Mouse (Mus musculus) limb, embryonic 11.5 days (tissue): ENCODE results near the gene Kctd6. TPM values are rescaled to one million over a fixed set of nuclear protein-coding genes. Genes with fewer than 3 reads are reported as not detected.

Source experiments
- ATAC-seq: fragments of 200-750 bp; cut with Nextera tagmentation; 2 replicates; pipeline ENCODE4 v1.8.0; 2017; ENCODE audit warnings: low read depth; ENCODE audit not compliant: insufficient number of reproducible peaks, low FRiP score, low TSS enrichment
- DNase-seq: peaks from one replicate; pipeline ENCODE4 v3.0.0-alpha.2; 2015; ENCODE audit warnings: low spot score
- H3K27ac ChIP-seq: fragments of 300-500 bp; sonication (generic); replicated peaks from 2 replicates; pipeline ENCODE4 v1.5.1; 2014; ENCODE audit warnings: low read depth, mild to moderate bottlenecking, low read length
- H3K27me3 ChIP-seq: fragments of 300-500 bp; sonication (generic); 2 replicates; pipeline ENCODE4 v1.6.1; 2014; ENCODE audit warnings: mild to moderate bottlenecking, low read length, mixed read lengths; ENCODE audit not compliant: control insufficient read depth, insufficient read depth
- H3K36me3 ChIP-seq: fragments of 300-500 bp; sonication (generic); 2 replicates; pipeline ENCODE4 v1.6.1; 2014; ENCODE audit warnings: mild to moderate bottlenecking, low read length, moderate library complexity, mixed read lengths; ENCODE audit not compliant: control insufficient read depth, insufficient read depth
- H3K4me1 ChIP-seq: fragments of 300-500 bp; sonication (generic); 2 replicates; pipeline ENCODE4 v1.6.1; 2014; ENCODE audit warnings: low read length, mixed read lengths; ENCODE audit not compliant: control insufficient read depth, insufficient read depth
- H3K4me2 ChIP-seq: fragments of 300-500 bp; sonication (generic); 2 replicates; pipeline ENCODE4 v1.6.1; 2014; ENCODE audit warnings: low read depth, mild to moderate bottlenecking, moderate library complexity; ENCODE audit not compliant: severe bottlenecking
- H3K4me3 ChIP-seq: fragments of 300-500 bp; sonication (generic); 2 replicates; pipeline ENCODE4 v1.5.1; 2014; ENCODE audit warnings: low read depth, low read length
- H3K9ac ChIP-seq: fragments of 300-500 bp; sonication (generic); 2 replicates; pipeline ENCODE4 v1.6.1; 2014; ENCODE audit warnings: mild to moderate bottlenecking, low read length
- H3K9me3 ChIP-seq: fragments of 300-500 bp; sonication (generic); 2 replicates; pipeline ENCODE4 v1.6.1; 2016; ENCODE audit warnings: low read length; ENCODE audit not compliant: control insufficient read depth
- WGBS: fragments of 180-500 bp; shearing (Covaris S2); extraction: QIAGEN DNeasy Blood & Tissue Kit; methylation state at CpG from one replicate; pipeline ENCODE4 v1.1.7; 2014; 5-methylcytosine and 5-hydroxymethylcytosine counted together
- polyA plus RNA-seq: library from polyadenylated mRNA; unstranded; fragments of >200 nt; fragmentation: Nextera tagmentation; extraction: Ambion mirVana; gene quantifications from 2 replicates; pipeline ENCODE4 v1.2.1, GENCODE M21; 2014

Gene Kctd6
- polyA plus RNA-seq, 1 experiment from 2014 or later: 17.5 TPM

DNA sequence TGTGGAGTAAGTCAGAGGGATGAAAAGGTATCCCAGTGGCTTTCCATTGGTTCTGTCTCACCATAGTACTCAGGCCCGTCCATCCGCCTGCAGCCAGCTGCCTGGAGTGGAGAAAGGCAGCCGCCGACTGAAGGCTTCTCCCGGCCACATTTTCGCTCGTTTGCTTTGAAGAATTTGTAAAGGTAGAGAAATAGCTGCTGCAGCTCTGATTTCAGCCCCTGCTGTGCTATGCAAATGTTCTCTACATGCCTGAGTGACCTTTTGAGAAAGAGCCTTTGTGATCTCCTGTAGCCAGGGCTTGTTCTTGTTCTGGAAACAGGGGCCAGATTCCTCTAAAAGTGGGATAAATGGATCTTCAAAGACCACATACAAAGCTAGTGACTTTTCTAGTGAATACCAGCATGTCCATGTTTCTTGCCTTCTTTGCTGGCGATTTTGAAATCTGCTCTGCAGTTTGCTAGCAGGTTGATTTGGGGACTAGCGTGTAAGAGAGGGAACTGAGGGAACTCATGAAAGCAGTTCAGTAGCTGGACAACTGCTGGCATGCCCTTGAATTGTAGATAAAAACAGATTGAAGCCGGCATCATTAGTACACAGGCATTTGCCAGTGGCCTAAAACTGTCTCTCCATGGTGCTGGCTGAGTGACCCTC lies 4.9 kb downstream of the Kctd6 start:
- Histone ChIP-seq H3K9me3 (no peaks in the 10 kb centered on the region), H3K27me3 (no peaks in the 10 kb centered on the region), H3K27ac (no peak overlapping the region), H3K4me2 (no peak overlapping the region), H3K4me1 (peaks cover 19% of the 10 kb centered on the region), H3K4me3 (no peak overlapping the region), H3K36me3 (no peaks in the 10 kb centered on the region), H3K9ac (no peak overlapping the region)
- DNase-seq (no peak), ATAC-seq (no peak)
- 28% methylated on average over 10 of the region's 10 CpGs for WGBS

GRCm38 (mm10) chr14:8219876-8220275 lies 5.9 kb downstream of the Kctd6 start:
- Histone ChIP-seq H3K27ac (no peak overlapping the region), H3K4me3 (no peak overlapping the region), H3K4me2 (no peak overlapping the region), H3K9ac (no peak overlapping the region), H3K36me3 (no peaks in the 10 kb centered on the region), H3K27me3 (no peaks in the 10 kb centered on the region), H3K9me3 (no peaks in the 10 kb centered on the region), H3K4me1 (peaks cover 15% of the 10 kb centered on the region)
- WGBS: 81% methylated on average over 11 of the region's 11 CpGs
- no peak for ATAC-seq
- no peak for DNase-seq

DNA sequence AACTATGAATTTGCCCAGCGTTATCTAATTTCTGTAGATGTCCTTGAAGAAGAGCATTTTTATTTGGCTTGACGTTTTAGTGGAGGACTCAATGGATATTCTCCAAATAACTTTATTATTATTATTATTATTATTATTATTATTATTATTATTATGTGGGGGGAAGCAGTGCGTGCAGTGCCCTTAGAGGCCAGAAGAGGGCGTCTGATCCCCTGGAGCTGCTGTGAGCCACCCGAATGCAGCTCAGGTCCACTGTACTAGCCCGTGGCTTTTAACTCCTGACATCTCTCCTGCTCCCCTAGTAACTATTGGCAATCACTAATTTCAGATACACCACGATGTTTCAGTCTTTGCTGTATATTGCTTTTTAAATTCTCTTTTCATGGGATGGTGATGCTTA lies 6.4 kb downstream of the Kctd6 start:
- H3K4me2 ChIP-seq: no peak overlapping the region
- ATAC-seq: no peak
- H3K36me3 ChIP-seq: no peaks in the 10 kb centered on the region
- no peak for DNase-seq
- peaks cover 15% of the 10 kb centered on the region for H3K4me1 ChIP-seq
- H3K27me3 ChIP-seq: no peaks in the 10 kb centered on the region
- H3K27ac ChIP-seq: no peak overlapping the region
- 72% methylated on average over 7 of the region's 7 CpGs for WGBS
- no peaks in the 10 kb centered on the region for H3K9me3 ChIP-seq
- H3K4me3 ChIP-seq: no peak overlapping the region
- no peak overlapping the region for H3K9ac ChIP-seq

- Histone ChIP-seq H3K4me1 (peaks cover 9% of the 10 kb centered on the region), H3K4me2 (no peak overlapping the region), H3K9me3 (no peaks in the 10 kb centered on the region), H3K27me3 (no peaks in the 10 kb centered on the region), H3K9ac (no peak overlapping the region), H3K27ac (no peak overlapping the region), H3K36me3 (no peaks in the 10 kb centered on the region), H3K4me3 (no peak overlapping the region)
- ATAC-seq: no peak
- WGBS: 94% methylated on average over 2 of the region's 2 CpGs
- no peak for DNase-seq
These were observed 7.0 kb downstream of the Kctd6 start for GRCm38 (mm10) chr14:8220912-8221311.

DNA sequence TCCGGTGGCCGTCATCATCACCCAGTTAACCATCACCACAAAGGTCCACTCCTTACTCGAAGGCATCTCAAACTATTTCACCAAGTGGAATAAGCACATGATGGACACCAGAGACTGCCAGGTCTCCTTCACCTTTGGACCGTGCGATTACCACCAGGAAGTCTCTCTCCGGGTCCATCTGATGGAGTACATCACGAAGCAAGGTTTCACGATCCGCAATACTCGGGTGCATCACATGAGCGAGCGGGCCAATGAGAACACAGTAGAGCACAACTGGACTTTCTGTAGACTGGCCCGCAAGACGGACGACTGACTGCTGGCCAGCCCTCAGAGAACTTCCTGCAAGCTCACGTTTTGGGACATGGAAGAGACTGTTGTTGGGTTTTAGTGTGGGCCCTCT lies 8.6 kb downstream of the Kctd6 start:
- DNase-seq (no peak), ATAC-seq (no peak)
- Histone ChIP-seq H3K9me3 (no peaks in the 10 kb centered on the region), H3K4me3 (no peak overlapping the region), H3K9ac (no peak overlapping the region), H3K4me1 (peaks cover 9% of the 10 kb centered on the region), H3K27me3 (no peaks in the 10 kb centered on the region), H3K36me3 (no peaks in the 10 kb centered on the region), H3K27ac (no peak overlapping the region), H3K4me2 (no peak overlapping the region)
- 96% methylated on average over 16 of the region's 16 CpGs for WGBS

- WGBS: 95% methylated on average over 10 of the region's 10 CpGs
- Histone ChIP-seq H3K9ac (no peak overlapping the region), H3K27ac (no peak overlapping the region), H3K36me3 (no peaks in the 10 kb centered on the region), H3K4me1 (peaks cover 4% of the 10 kb centered on the region; the same call in 1 of the 2 replicates), H3K27me3 (no peaks in the 10 kb centered on the region), H3K4me3 (no peak overlapping the region), H3K4me2 (no peak overlapping the region), H3K9me3 (no peaks in the 10 kb centered on the region)
- ATAC-seq (no peak), DNase-seq (no peak)
These were observed 9.8 kb downstream of the Kctd6 start for GRCm38 (mm10) chr14:8223506-8224293.

DNA sequence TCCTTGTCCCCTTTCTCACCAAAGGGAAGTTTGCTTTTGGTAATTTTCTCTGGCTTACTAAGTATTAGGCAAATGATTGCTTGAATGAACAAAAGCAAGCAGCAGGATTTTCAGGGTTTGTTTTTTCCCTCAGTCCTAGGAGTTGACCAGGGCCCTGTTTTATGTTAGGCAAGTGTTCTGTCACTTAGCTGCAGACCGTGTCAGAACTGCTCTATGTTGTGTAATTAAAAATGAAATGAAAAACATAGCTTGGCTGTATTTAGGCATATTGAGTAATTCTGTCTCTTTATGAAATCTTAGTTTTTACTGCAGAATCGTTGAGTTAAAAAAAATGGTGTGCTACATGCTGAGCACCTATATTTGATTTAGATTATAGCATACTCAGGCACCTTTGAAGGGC lies 10.9 kb downstream of the Kctd6 start:
- no peak overlapping the region for H3K4me3 ChIP-seq
- no peak overlapping the region for H3K27ac ChIP-seq
- no peak overlapping the region for H3K4me2 ChIP-seq
- no peaks in the 10 kb centered on the region for H3K27me3 ChIP-seq
- 84% methylated on average over 2 of the region's 2 CpGs for WGBS
- H3K9ac ChIP-seq: no peak overlapping the region
- no peaks in the 10 kb centered on the region for H3K9me3 ChIP-seq
- no peak for DNase-seq
- ATAC-seq: no peak
- H3K4me1 ChIP-seq: no peaks in the 10 kb centered on the region
- no peaks in the 10 kb centered on the region for H3K36me3 ChIP-seq

GRCm38 (mm10) chr14:8229367-8230019 lies 15.6 kb downstream of the Kctd6 start:
- no peaks in the 10 kb centered on the region for H3K9me3 ChIP-seq
- no peak overlapping the region for H3K4me3 ChIP-seq
- DNase-seq (no peak), ATAC-seq (no peak)
- H3K27me3 ChIP-seq: no peaks in the 10 kb centered on the region
- no peak overlapping the region for H3K4me2 ChIP-seq
- H3K27ac ChIP-seq: no peak overlapping the region
- H3K9ac ChIP-seq: no peak overlapping the region
- 93% methylated on average over 9 of the region's 9 CpGs for WGBS
- no peaks in the 10 kb centered on the region for H3K36me3 ChIP-seq
- H3K4me1 ChIP-seq: no peaks in the 10 kb centered on the region
